Mouse (Mus musculus) ES-Bruce4 (cell line): ENCODE measurements around the gene Ntf3.

ENCODE experiments used
- CTCF ChIP-seq: IDR thresholded peaks from one replicate; pipeline ENCODE4 v1.8.1; 2011; ENCODE audit warnings: low read depth, low read length
- EP300 ChIP-seq: IDR thresholded peaks from 2 replicates; pipeline ENCODE4 v1.6.1; 2011; ENCODE audit warnings: low read depth, low read length; ENCODE audit not compliant: insufficient read depth
- POLR2A ChIP-seq: IDR thresholded peaks from one replicate; pipeline ENCODE4 v1.8.1; 2011; ENCODE audit warnings: low read length; ENCODE audit not compliant: insufficient read depth

DNA sequence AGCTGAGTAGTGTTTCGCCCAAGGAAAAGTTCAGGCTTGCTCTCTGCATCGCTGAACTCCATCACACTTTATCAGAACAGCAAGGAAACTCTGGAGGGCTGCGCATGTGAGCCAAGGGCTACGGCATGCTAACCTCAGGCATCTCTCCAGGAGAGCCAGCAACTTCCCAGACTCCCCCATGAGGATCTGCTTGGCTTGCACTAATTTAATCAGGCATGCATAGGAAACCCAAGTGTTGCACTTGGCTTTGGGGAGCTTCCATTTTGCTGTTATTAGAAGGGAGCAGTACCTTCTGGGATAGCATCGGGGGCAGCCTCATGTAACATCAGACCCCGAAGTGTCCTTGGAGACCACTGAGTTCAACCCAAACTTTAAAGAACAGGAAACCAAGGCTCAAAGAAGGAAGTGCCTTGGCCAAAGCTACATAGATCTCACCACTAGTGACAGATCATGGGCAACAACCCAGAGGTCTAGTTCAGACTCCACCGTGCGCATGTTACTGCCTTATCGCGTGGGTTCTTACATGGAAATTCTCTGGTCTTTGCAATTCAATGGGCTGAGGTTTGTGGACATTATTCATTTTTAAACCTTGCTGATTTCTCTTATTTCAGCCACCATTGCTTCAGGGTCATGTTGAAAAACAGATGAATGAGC lies 23.6 kb upstream of the Ntf3 start:
- no peak for TF ChIP-seq CTCF
- no peak for TF ChIP-seq POLR2A
- no peak for TF ChIP-seq EP300
